ENCODE assay signal across 17 mouse cellular contexts in the genomic region with DNA sequence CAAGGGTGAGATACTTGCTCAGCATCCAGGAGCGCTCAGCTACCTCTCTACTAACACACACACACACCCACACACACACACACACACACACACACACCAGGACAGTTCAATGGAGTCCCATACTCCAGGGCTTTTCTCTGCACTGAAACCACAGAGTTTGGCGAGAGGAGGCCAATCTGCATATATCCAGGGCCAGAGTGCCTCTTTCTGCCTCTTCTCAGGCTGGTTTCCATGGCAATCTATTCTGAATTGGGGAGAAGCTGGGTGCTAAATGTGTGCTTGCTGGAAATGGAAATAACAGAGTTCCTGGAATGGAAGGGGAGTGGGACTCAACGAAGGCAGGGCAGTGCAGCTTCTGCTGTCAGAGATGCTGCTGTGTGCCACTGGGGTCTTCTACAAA. TPM values are rescaled to one million over a fixed set of nuclear protein-coding genes. Genes with fewer than 3 reads are reported as not detected.
DNase-seq lines count a peak whose midpoint lies in the region; TF ChIP-seq lines count a peak whose summit lies in the region.
"Had no signal": no experiment of that assay in that cellular context is flagged by ENCODE, and none has a peak within 500 bp of the region (broad histone marks: within the 10 kb centered on the region; RNA-seq: fewer than 3 reads in every experiment).

No protein-coding gene starts in this region.

- TF ChIP-seq CTCF in gastrocnemius, adult 2 months (IDR thresholded peaks at IDR 0.05) = no peak

- peak overlapping the region; percentile 82 for H3K4me3 ChIP-seq in gastrocnemius, adult 2 months

- peak overlapping the region; percentile 94; the same call in 1 of the 2 replicates for H3K27ac ChIP-seq in gastrocnemius, adult 2 months

- intact Hi-C loops in gastrocnemius, adult 2 months (cut with DNase I) = no loop called here

- no peak for DNase-seq in gastrocnemius, adult 2 months
- DNase-seq in gastrocnemius, postnatal 25 days = no peak
- peak; percentile 78 for DNase-seq in frontal cortex, adult 2 months (ENCODE audit: extremely low spot score in 1 of 2, low spot score in 1 of 2)
- peak; percentile 62 to 72 for DNase-seq in left cerebral cortex, adult 18-20 months (ENCODE audit: low spot score in 2 of 2)
- DNase-seq in right cerebral cortex, postnatal 10 days (ENCODE audit: low spot score in 2 of 2) = peak; percentile 77 to 90
- DNase-seq in cerebellum, postnatal 10 days = no peak
- no peak for DNase-seq in thymus, postnatal 25 days
- no peak for DNase-seq in spleen, postnatal 10 days (ENCODE audit: low spot score in 2 of 2)
- DNase-seq: cerebellum, adult 11-12 months; gastrocnemius, postnatal 14 days; lung, postnatal 14 days; thymus, adult 2 months had no signal

RNA-seq across cellular contexts. Expression of gene Cacna1s, which starts 3.2 kb away (rescaled TPM):
- 100 to 1,000 TPM; 779 to 840 TPM for total RNA-seq in gastrocnemius, adult 2 months (2021)
- total RNA-seq in gastrocnemius, postnatal 25 days (2021) = 100 to 1,000 TPM; 763 to 788 TPM
- polyA plus RNA-seq in frontal cortex, adult 2 months (2012; rRNA removed) = 4.5 and 5.6 TPM in 2 replicates
- 1 to 10 TPM; 1.5 to 1.7 TPM for total RNA-seq in left cerebral cortex, adult 18-20 months (2021)

RNA-seq across cellular contexts. Expression of gene Ascl5, which starts 5.2 kb away (rescaled TPM):
- not detected for total RNA-seq in gastrocnemius, adult 2 months (2021)
- not detected for total RNA-seq in gastrocnemius, postnatal 25 days (2021)
- polyA plus RNA-seq in frontal cortex, adult 2 months (2012; rRNA removed) = 1.0 and 1.2 TPM in 2 replicates
- 1 to 10 TPM; 1.9 to 3.1 TPM for total RNA-seq in left cerebral cortex, adult 18-20 months (2021)
- total RNA-seq: adrenal gland, adult 18-20 months; gastrocnemius, postnatal 14 days had no signal
- polyA plus RNA-seq: embryonic facial prominence, embryonic 11.5 days; heart, embryonic 16.5 days; kidney, embryonic 16.5 days; small intestine, adult 2 months; thymus, adult 2 months had no signal

RNA-seq across cellular contexts. Expression of gene Tmem9, which starts 47.8 kb away (rescaled TPM):
- 1 to 10 TPM; 5.2 to 9.9 TPM for total RNA-seq in gastrocnemius, adult 2 months (2021)
- total RNA-seq in gastrocnemius, postnatal 25 days (2021) = 1 to 10 TPM; 5.8 to 7.0 TPM
- polyA plus RNA-seq in frontal cortex, adult 2 months (2012; rRNA removed) = 108 and 113 TPM in 2 replicates
- total RNA-seq in left cerebral cortex, adult 18-20 months (2021) = 10 to 100 TPM; 66.3 to 67.8 TPM

RNA-seq across cellular contexts. Expression of gene Igfn1, which starts 49.6 kb away (rescaled TPM):
- 10 to 100 TPM; 21.8 to 52.3 TPM for total RNA-seq in gastrocnemius, adult 2 months (2021)
- total RNA-seq in gastrocnemius, postnatal 25 days (2021) = 10 to 100 TPM in 1 of 2 experiments, 1 to 10 TPM in 1; 5.7 to 11.2 TPM
- 12.1 and 17.9 TPM in 2 replicates for polyA plus RNA-seq in frontal cortex, adult 2 months (2012; rRNA removed)
- total RNA-seq in left cerebral cortex, adult 18-20 months (2021) = 10 to 100 TPM; 17.2 to 20.3 TPM
- polyA plus RNA-seq: embryonic facial prominence, embryonic 11.5 days; heart, embryonic 16.5 days had no signal

Comparison
In these comparisons a context has a peak if more than half of its experiments do, and no peak if none do; other contexts are left out.
1. DNase-seq: peak in frontal cortex, adult 2 months (2 of 2), left cerebral cortex, adult 18-20 months (2 of 2) and right cerebral cortex, postnatal 10 days (2 of 2); none in gastrocnemius, adult 2 months (single experiment), gastrocnemius, postnatal 25 days (single experiment), cerebellum, postnatal 10 days (0 of 2), thymus, postnatal 25 days (single experiment) and spleen, postnatal 10 days (0 of 2).
2. RNA of gene Cacna1s, which starts 3.2 kb away (total RNA-seq): 779 to 840 TPM in gastrocnemius, adult 2 months and 763 to 788 TPM in gastrocnemius, postnatal 25 days; 1.5 to 1.7 TPM in left cerebral cortex, adult 18-20 months; every median in the first group is over 100 times any median in the second.
3. RNA of gene Tmem9, which starts 47.8 kb away (total RNA-seq): 66.3 to 67.8 TPM in left cerebral cortex, adult 18-20 months; 5.2 to 9.9 TPM in gastrocnemius, adult 2 months and 5.8 to 7.0 TPM in gastrocnemius, postnatal 25 days; every median in the first group is over 4 times any median in the second.